Mouse (Mus musculus) erythroblast, embryonic 14.5 days (primary cell): ENCODE data around the gene Arhgap45.

Experiments
- GATA1 ChIP-seq: IDR thresholded peaks from 2 replicates; pipeline ENCODE4 v1.6.1; 2012; ENCODE audit warnings: low read length, inconsistent platforms, mixed read lengths
- TAL1 ChIP-seq: IDR thresholded peaks from 3 replicates; pipeline ENCODE4 v1.6.1; 2012; ENCODE audit warnings: low read length, inconsistent platforms, mixed read lengths

- TF ChIP-seq TAL1 (no peak), GATA1 (no peak)
Measured at GRCm38 (mm10) chr10:80027681-80028520, 11.4 kb downstream of the Arhgap45 start.
